Mouse (Mus musculus) c-Kit-negative CD71-positive TER-119-positive erythroid progenitor cells, embryonic 14.5 days (primary cell): ENCODE data around the gene Fbxw4.

Experiments used
- DNase-seq: peaks from one replicate; pipeline ENCODE4 v3.0.0-alpha.2; 2013; ENCODE audit warnings: low read depth, low spot score

Fbxw4 gene

DNA sequence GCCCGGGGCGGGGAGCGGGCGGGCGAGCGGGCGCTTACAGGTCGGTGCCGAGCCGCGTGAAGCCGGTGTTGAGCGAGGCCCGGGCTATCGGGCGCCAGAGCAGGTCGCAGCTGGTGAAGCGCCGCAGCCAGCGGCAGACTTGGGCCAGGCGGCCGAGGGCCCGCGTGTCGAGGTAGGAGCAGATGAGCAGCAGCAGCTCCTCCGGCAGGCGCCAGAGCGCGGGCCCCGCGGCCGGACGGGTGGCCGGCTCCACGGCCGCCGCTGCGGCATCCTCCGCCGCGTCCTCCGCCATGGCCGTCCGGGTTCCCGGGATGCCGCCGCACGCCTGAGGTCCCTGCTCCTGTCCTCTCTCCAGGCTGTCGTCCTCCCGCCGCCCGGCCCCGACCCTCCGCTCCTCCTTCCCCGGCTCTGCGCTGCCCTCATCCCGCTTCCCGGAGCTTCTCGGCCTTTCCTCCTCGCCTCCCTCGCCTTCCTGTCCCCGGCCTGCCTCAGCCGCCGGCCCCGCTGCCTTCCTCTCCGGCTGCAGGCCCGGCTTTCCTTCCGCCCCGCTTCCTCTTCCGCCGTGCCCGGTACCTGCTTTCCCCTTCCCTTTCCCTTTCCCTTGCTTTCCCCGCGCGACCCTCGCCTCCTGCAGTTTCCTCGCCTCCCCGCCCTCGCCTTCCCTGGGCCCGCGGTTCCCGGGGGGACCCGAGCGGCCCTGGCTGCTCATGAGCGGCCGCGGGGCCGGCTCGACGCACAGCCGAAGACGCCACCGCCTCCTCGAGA, at the start of gene Fbxw4:
TSS of gene Fbxw4 (minus strand) at position 575 of the 765 bp plus-strand sequence.
- DNase-seq = peak; percentile 65

GRCm38 (mm10) chr19:45708704-45709103, 48.6 kb upstream of the Fbxw4 start:
- no peak for DNase-seq

- no peak for DNase-seq
Measured at GRCm38 (mm10) chr19:45696281-45696600, 36.1 kb upstream of the Fbxw4 start.

GRCm38 (mm10) chr19:45695496-45696280, 35.6 kb upstream of the Fbxw4 start:
- DNase-seq = no peak

- no peak for DNase-seq
Measured at GRCm38 (mm10) chr19:45694056-45694455, 33.9 kb upstream of the Fbxw4 start.

- no peak for DNase-seq
Measured at GRCm38 (mm10) chr19:45692211-45692610, 32.1 kb upstream of the Fbxw4 start.

GRCm38 (mm10) chr19:45691001-45691535, 31.0 kb upstream of the Fbxw4 start:
- no peak for DNase-seq

DNA sequence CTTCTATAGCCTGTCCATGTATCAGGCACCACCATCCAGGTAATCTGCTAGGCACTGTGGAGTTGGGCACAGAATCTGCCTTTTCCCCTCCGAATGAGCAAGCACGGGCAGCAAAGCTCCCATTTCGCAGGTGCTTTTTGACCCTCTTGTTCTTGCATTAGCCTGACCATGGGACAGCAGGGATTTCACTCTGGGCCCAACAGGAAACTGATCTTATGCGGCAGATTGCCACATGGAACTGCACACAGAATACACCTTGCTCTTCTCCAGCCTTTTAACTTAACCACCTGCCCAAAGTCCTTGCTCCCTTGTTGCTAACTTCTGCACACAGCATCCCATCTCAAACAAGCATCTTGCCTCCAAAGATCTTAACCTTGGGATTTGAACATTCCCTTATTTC, 26.9 kb upstream of the Fbxw4 start:
- DNase-seq = no peak

DNA sequence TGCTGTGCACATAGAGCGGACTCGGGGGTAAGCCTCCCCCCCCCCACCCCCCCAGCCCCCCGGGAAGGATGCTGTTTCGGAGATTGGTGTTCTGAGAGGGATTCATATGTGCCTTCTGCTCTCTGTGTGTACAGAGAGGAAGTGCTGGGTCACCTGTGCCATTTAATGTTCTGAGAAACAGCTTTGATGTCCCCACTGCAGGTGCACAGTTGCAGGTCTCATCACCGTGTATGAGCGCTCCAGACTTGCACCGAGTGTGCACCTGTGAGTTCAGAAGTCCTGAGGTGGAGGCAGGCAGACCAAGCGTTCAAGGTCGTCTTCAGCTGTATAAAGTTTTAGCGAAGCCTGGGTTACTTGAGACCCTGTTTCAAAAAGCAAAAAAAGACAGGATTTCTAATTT, 23.6 kb upstream of the Fbxw4 start:
- DNase-seq = no peak

DNA sequence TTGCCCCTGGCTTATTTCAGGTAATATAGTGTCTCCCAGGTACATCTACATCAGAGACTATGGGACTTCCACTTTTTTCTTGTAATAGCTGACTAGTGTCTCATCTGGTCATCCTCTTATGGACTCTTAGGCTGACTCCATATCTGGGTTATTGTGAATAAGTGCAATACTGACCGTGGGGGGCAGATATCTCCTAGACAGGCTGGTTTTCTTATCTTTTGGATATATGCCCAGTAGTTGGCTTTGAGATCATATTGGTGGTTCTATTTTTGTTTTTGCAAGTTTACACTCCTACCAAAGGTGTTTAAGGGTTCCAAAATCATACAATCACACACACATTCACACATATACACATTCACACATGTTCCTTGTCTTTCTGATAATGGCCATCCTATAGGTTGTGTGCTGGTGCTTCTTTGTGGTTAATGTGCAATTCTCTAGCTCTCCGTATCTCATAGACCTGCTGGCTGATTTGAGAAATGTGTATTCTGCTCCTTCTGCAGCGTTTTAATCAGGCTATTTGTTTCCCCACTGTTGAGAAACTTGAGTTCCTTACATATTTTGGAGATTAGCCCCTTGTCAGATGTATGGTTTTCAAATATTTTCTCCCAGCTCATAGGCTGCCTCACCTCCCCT, 20.5 kb upstream of the Fbxw4 start:
- no peak for DNase-seq

DNA sequence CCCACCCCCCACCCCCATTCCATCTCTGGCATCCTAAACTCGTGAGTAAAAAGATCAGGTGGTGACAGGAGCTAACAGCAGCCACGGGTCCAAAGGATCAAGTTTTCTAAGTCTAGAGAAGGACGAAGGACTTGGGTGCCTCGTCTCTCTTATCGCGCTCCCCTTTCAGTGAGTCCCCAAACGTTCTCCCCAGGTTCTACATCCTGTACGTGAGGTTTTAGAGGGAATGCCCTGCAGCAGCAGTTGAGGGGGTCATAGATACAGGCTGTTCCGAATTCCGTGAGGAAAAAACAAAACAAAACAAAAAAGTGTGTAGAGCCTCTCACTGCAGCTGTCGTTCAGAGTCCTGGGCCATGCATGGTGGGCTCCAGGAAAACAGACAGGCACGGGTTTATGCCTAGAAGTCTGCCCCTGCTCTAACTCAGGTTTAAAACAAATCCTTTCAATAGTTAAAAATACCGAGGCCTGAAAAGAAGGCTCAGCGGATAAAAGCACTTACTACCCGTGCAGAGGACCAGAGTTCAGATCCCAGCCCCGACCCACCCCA, 16.7 kb upstream of the Fbxw4 start:
- no peak for DNase-seq

DNA sequence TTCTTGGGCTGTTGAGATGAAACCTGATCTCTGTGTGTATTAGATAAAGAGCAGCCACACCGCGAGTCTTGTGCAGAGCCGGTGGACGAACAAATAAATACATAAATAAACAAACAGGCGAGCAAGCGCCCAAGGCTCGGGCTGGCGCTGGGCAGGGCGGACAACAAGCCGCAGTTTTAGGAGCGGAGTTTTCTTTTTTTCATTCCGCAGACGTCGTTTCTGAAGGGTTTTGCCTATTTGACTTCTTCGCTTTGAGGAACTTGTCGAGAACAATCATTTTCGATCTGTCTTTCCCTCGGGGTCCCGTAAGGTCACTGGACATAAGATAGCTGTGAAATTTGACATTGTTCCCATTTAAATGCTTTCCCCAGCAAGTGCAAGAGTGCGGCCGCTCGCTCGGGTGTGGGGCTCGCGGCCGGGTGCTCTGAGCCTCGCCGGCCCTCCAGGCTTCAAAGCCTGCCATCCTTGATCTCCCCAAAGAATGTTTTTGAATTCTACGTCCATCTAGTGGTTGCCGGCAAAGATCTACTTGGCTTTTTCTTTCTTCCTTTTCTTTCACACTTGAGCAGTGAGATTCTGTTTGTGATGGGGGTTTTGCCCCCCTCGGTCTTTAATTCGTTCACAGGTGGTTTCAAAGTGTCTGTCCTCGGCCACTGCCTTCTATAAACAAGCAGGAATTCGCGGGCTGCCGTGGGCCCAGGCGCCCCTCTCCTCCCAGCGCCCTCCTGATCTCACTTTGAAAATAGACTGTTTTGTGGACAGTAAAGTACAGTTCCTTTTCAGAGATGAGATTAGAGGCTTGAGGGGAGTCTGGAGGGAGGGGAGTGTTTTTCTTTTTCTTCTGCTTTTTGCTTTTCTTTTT, 15.8 kb upstream of the Fbxw4 start:
- DNase-seq = no peak

DNA sequence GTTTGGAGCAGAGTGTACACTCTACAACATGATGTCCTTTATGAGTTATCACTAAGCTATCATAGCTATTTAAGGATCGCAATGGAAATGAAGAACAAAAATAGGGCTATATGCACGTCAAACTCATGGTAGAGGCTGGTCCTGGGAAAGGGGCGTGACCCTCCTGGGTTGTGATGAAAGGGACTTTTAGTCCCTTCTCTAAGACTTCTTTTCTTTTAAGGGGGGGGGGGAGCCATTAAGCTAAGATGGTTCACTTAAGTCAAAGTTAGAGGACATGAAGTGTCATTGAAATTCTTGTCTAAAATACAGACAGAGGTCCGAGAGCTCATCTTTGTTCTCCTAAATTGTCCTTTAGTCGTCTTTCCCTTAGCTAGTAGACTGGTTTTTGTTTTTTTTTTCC, 15.1 kb upstream of the Fbxw4 start:
- no peak for DNase-seq

- no peak for DNase-seq
Measured at GRCm38 (mm10) chr19:45672971-45673370, 12.9 kb upstream of the Fbxw4 start.

DNA sequence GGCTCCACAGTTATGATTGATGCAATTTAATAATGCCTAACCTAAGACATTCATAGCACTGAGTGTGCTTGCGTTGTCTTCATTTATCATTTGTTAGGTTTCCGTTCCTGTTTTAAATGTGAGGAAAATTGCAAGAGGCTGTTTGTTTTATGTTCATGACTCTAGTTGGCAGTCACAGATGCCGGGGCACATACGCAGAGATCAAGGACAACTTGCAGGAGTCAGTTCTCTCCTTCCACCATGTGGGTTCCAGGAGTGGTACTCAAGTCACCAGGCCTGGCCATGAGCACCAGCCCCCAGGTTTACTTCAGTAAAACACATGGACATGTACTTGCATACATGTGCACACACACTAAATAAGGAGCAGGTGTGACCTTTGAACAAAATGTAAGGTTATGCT, 8.9 kb upstream of the Fbxw4 start:
- no peak for DNase-seq

- no peak for DNase-seq
Measured at GRCm38 (mm10) chr19:45663851-45664250, 3.7 kb upstream of the Fbxw4 start.

DNA sequence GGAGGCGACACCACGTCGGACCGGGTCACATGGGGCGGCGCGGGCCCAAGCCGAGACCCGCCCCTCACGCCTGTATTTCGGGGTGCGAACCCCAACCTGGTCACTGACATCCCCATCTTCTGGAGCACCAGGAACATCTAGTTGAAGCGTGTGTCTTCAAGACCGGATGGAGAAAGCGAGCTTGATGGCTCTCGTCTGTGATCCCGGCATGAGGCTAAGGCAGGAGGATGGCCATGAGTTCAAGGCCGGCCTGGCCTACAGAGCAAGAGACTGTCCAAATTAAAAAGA, 335 bp upstream of the Fbxw4 start:
- DNase-seq = no peak

- DNase-seq = peak; percentile 48
Measured at GRCm38 (mm10) chr19:45659301-45659737, 793 bp downstream of the Fbxw4 start.

GRCm38 (mm10) chr19:45658556-45659268, 1.4 kb downstream of the Fbxw4 start:
- DNase-seq = peak; percentile 39

DNA sequence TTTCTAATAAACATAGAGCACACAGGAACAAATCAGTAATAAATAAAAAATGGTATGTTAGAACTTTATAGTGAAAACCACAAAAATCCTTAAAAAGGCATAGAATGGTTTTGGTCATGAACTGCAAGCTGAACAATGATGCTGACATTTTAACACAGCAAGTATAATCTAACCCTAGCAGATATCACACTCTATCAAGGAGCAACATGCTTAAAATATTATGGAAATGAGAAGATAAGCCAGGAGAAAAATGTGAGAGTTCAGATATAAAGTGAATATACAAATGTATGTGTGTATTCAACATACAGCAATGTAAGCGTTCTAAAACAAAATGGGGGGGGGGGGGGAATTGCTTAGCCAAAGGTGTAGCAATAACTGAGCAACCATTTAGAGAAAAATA, 2.3 kb downstream of the Fbxw4 start:
- peak; percentile 48 for DNase-seq
